Mouse (Mus musculus): Measurements from ENCODE around the gene 1700020D05Rik. TPM values are rescaled to one million over a fixed set of nuclear protein-coding genes. Genes with fewer than 3 reads are reported as not detected.
A peak's percentile ranks its signal among the peaks of the same experiment; 100 is the strongest.

1700020D05Rik gene
- polyA plus RNA-seq, 2 experiments = 3.1 TPM; not detected in 1

DNA sequence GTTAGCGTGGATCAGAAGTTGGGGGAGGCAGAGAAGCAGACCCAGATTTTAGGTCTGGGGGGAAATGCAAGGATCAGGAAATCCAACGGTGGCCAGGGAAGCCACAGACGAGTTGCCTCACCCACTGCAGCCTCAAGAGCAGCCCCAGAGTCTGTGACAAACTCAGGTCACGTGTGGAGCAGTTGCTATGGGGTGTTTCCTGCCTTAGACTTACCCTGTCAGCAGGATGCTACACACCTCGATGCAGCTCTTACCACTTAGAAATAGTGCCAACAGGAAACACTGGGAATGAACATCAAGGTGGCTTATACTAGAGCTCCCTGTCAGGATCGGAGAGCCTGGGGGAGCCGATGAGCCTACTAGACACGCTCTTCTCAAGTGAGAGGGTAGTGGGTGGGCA is 28.9 kb upstream of the 1700020D05Rik start:
- Histone ChIP-seq H3K4me3 (replicated peaks; ENCODE audit: low read length) (no peak overlapping the region), H3K4me2 (replicated peaks; ENCODE audit: low read depth, low read length, severe bottlenecking) (no peak overlapping the region), H3K27ac (replicated peaks; ENCODE audit: low read depth, low read length) (no peak overlapping the region), H3K27me3 (ENCODE audit: control insufficient read depth, insufficient read depth, low read length) (no peaks in the 10 kb centered on the region), H3K9ac (ENCODE audit: low read depth, low read length, severe bottlenecking) (no peak overlapping the region; the same call in 1 of the 2 replicates), H3K9me3 (ENCODE audit: control insufficient read depth, low read length) (no peaks in the 10 kb centered on the region), H3K36me3 (ENCODE audit: control insufficient read depth, insufficient read depth, low read length) (no peaks in the 10 kb centered on the region), H3K4me1 (ENCODE audit: control insufficient read depth, insufficient read depth, low read length) (peaks cover 4% of the 10 kb centered on the region; the same call in 1 of the 2 replicates)
- TF ChIP-seq POLR2A (IDR thresholded peaks at IDR 0.05; ENCODE audit: borderline replicate concordance, extremely low read depth, insufficient read depth, insufficient read length) = no peak
- ATAC-seq (ENCODE audit: low FRiP score, low read depth) (no peak), DNase-seq (ENCODE audit: low spot score) (no peak)
- WGBS = 63% methylated on average over 8 of the region's 8 CpGs

GRCm38 (mm10) chr19:5530138-5530524 is 26.5 kb upstream of the 1700020D05Rik start:
- no peak overlapping the region for H3K4me2 ChIP-seq (replicated peaks; ENCODE audit: low read depth, low read length, severe bottlenecking)
- TF ChIP-seq POLR2A (IDR thresholded peaks at IDR 0.05; ENCODE audit: borderline replicate concordance, extremely low read depth, insufficient read depth, insufficient read length) = no peak
- no peak overlapping the region for H3K9ac ChIP-seq (ENCODE audit: low read depth, low read length, severe bottlenecking)
- 54% methylated on average over 7 of the region's 7 CpGs for WGBS
- H3K36me3 ChIP-seq (ENCODE audit: control insufficient read depth, insufficient read depth, low read length) = no peaks in the 10 kb centered on the region
- H3K4me1 ChIP-seq (ENCODE audit: control insufficient read depth, insufficient read depth, low read length) = peaks cover 4% of the 10 kb centered on the region; the same call in 1 of the 2 replicates
- H3K27me3 ChIP-seq (ENCODE audit: control insufficient read depth, insufficient read depth, low read length) = no peaks in the 10 kb centered on the region
- no peak overlapping the region for H3K27ac ChIP-seq (replicated peaks; ENCODE audit: low read depth, low read length)
- ATAC-seq (ENCODE audit: low FRiP score, low read depth) = no peak
- no peaks in the 10 kb centered on the region for H3K9me3 ChIP-seq (ENCODE audit: control insufficient read depth, low read length)
- no peak for DNase-seq (ENCODE audit: low spot score)
- no peak overlapping the region for H3K4me3 ChIP-seq (replicated peaks; ENCODE audit: low read length)

GRCm38 (mm10) chr19:5529325-5530137 is 25.9 kb upstream of the 1700020D05Rik start:
- 0 out of 2 replicates have a peak overlapping the region, but pooled peaks have one; percentile 13 for H3K9ac ChIP-seq (ENCODE audit: low read depth, low read length, severe bottlenecking)

GRCm38 (mm10) chr19:5525204-5525603 is 21.6 kb upstream of the 1700020D05Rik start:
- Histone ChIP-seq H3K27me3 (ENCODE audit: control insufficient read depth, insufficient read depth, low read length) (no peaks in the 10 kb centered on the region), H3K4me3 (replicated peaks; ENCODE audit: low read length) (no peak overlapping the region), H3K9ac (ENCODE audit: low read depth, low read length, severe bottlenecking) (no peak overlapping the region), H3K9me3 (ENCODE audit: control insufficient read depth, low read length) (no peaks in the 10 kb centered on the region), H3K4me2 (replicated peaks; ENCODE audit: low read depth, low read length, severe bottlenecking) (no peak overlapping the region), H3K36me3 (ENCODE audit: control insufficient read depth, insufficient read depth, low read length) (no peaks in the 10 kb centered on the region), H3K4me1 (ENCODE audit: control insufficient read depth, insufficient read depth, low read length) (peaks cover 4% of the 10 kb centered on the region; the same call in 1 of the 2 replicates), H3K27ac (replicated peaks; ENCODE audit: low read depth, low read length) (no peak overlapping the region)
- no peak for ATAC-seq (ENCODE audit: low FRiP score, low read depth)
- DNase-seq (ENCODE audit: low spot score) = no peak
- 77% methylated on average over 5 of the region's 5 CpGs for WGBS
- TF ChIP-seq POLR2A (IDR thresholded peaks at IDR 0.05; ENCODE audit: borderline replicate concordance, extremely low read depth, insufficient read depth, insufficient read length) = no peak

More at GRCm38 (mm10) chr19:5529325-5530137, 25.9 kb upstream of the 1700020D05Rik start:
- WGBS = 11% methylated on average over 20 of the region's 20 CpGs
- no peak for TF ChIP-seq POLR2A (IDR thresholded peaks at IDR 0.05; ENCODE audit: borderline replicate concordance, extremely low read depth, insufficient read depth, insufficient read length)
- H3K4me3 ChIP-seq (replicated peaks; ENCODE audit: low read length) = peak overlapping the region; percentile 4; the same call in 1 of the 2 replicates
- H3K4me2 ChIP-seq (replicated peaks; ENCODE audit: low read depth, low read length, severe bottlenecking) = peak overlapping the region; percentile 37
- DNase-seq (ENCODE audit: low spot score) (peak; percentile 94), ATAC-seq (ENCODE audit: low FRiP score, low read depth) (peak; percentile 94)
- no peak overlapping the region for H3K27ac ChIP-seq (replicated peaks; ENCODE audit: low read depth, low read length)
- H3K36me3 ChIP-seq (ENCODE audit: control insufficient read depth, insufficient read depth, low read length) = no peaks in the 10 kb centered on the region
- peaks cover 4% of the 10 kb centered on the region; the same call in 1 of the 2 replicates for H3K4me1 ChIP-seq (ENCODE audit: control insufficient read depth, insufficient read depth, low read length)
- no peaks in the 10 kb centered on the region for H3K27me3 ChIP-seq (ENCODE audit: control insufficient read depth, insufficient read depth, low read length)
- no peaks in the 10 kb centered on the region for H3K9me3 ChIP-seq (ENCODE audit: control insufficient read depth, low read length)

GRCm38 (mm10) chr19:5518721-5519120 is 15.1 kb upstream of the 1700020D05Rik start:
- no peak overlapping the region for H3K27ac ChIP-seq (replicated peaks; ENCODE audit: low read depth, low read length)
- 89% methylated on average over 3 of the region's 3 CpGs for WGBS

More at GRCm38 (mm10) chr19:5518721-5519120, 15.1 kb upstream of the 1700020D05Rik start:
- no peak overlapping the region for H3K4me2 ChIP-seq (replicated peaks; ENCODE audit: low read depth, low read length, severe bottlenecking)
- no peaks in the 10 kb centered on the region for H3K36me3 ChIP-seq (ENCODE audit: control insufficient read depth, insufficient read depth, low read length)
- DNase-seq (ENCODE audit: low spot score) (no peak), ATAC-seq (ENCODE audit: low FRiP score, low read depth) (no peak)
- no peak for TF ChIP-seq POLR2A (IDR thresholded peaks at IDR 0.05; ENCODE audit: borderline replicate concordance, extremely low read depth, insufficient read depth, insufficient read length)
- H3K9ac ChIP-seq (ENCODE audit: low read depth, low read length, severe bottlenecking) = no peak overlapping the region
- H3K9me3 ChIP-seq (ENCODE audit: control insufficient read depth, low read length) = no peaks in the 10 kb centered on the region
- H3K27me3 ChIP-seq (ENCODE audit: control insufficient read depth, insufficient read depth, low read length) = no peaks in the 10 kb centered on the region
- no peak overlapping the region for H3K4me3 ChIP-seq (replicated peaks; ENCODE audit: low read length)
- no peaks in the 10 kb centered on the region for H3K4me1 ChIP-seq (ENCODE audit: control insufficient read depth, insufficient read depth, low read length)
